In the genomic region with DNA sequence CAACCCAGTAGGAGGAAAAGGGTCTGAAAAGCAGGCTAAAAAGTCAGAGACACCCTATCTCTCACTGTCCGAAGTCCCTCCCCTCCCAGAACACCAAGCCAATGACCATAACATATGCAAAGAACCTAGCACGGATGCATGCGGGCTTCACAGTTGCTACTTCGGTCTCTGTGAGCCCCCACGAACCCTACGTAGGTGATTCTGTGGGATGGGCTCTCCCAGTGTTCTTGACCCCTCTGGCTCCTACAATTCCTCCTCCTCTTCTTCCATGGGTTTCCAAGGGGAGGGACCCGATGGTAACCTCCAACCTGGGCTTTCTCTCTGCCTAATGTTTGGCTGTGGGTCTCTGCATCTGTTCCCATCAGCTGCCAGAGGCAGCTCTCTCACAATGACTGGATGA, we compare ENCODE assay signal across 25 mouse cellular contexts. TPM values are rescaled to one million over a fixed set of nuclear protein-coding genes. Genes with fewer than 3 reads are reported as not detected.
"Had no signal": no experiment of that assay in that cellular context is flagged by ENCODE, and none has a peak within 500 bp of the region (broad histone marks: within the 10 kb centered on the region; RNA-seq: fewer than 3 reads in every experiment).

No protein-coding gene starts in this region.

- H3K36me3 ChIP-seq: heart, embryonic 12.5 days; hindbrain, embryonic 10.5 days; hindbrain, embryonic 12.5 days; limb, embryonic 12.5 days had no signal

- H3K27ac ChIP-seq: gastrocnemius, adult 2 months; heart, adult 2 months; hindbrain, embryonic 10.5 days; hindbrain, embryonic 12.5 days; hindbrain, embryonic 14.5 days; kidney, postnatal 0 days; limb, embryonic 12.5 days; liver, embryonic 14.5 days had no signal

- H3K9me3 ChIP-seq: heart, embryonic 12.5 days; hindbrain, embryonic 10.5 days; hindbrain, embryonic 12.5 days; limb, embryonic 12.5 days had no signal

- H3K4me2 ChIP-seq: heart, embryonic 12.5 days; hindbrain, embryonic 12.5 days; hindbrain, embryonic 14.5 days; limb, embryonic 12.5 days; liver, embryonic 11.5 days had no signal

- H3K9ac ChIP-seq: heart, embryonic 12.5 days; hindbrain, embryonic 12.5 days; hindbrain, embryonic 14.5 days; limb, embryonic 12.5 days; liver, embryonic 14.5 days had no signal

- H3K27me3 ChIP-seq: hindbrain, embryonic 12.5 days had no signal

- DNase-seq: gastrocnemius, adult 2 months; gastrocnemius, postnatal 10 days; gastrocnemius, postnatal 25 days; heart, postnatal 10 days; kidney, adult 18-20 months; kidney, adult 8-10 months; kidney, postnatal 14 days; kidney, postnatal 36 days; layer of hippocampus, adult 9-11 months; layer of hippocampus, postnatal 36 days; left cerebral cortex, postnatal 4 days; liver had no signal

- H3K4me3 ChIP-seq: gastrocnemius, adult 2 months; heart, adult 2 months; heart, embryonic 12.5 days; hindbrain, embryonic 10.5 days; hindbrain, embryonic 12.5 days; limb, embryonic 12.5 days had no signal

- H3K4me1 ChIP-seq: limb, embryonic 12.5 days had no signal

- ATAC-seq: forebrain, embryonic 16.5 days; hindbrain, embryonic 16.5 days; inflammation-experienced regulatory T-cells, adult 6 months; intestine, postnatal 0 days had no signal

RNA-seq across cellular contexts. Expression of a gene that starts 3.1 kb away (rescaled TPM):
- polyA plus RNA-seq: inflammation-experienced regulatory T-cells, adult 6 months had no signal
